Mouse (Mus musculus) spleen, adult 2 months (tissue): Measurements from ENCODE around the gene Raet1e.
A peak's percentile ranks its signal among the peaks of the same experiment; 100 is the strongest.
"Not testable (repeated sequence)": the region's sequence is repeated elsewhere in the genome, so short reads cannot be mapped to it uniquely, and the experiment has no call there.

Experiments
- CTCF ChIP-seq: fragments of 200-500 bp; IDR thresholded peaks from 2 replicates; pipeline ENCODE4 v1.5.1; 2011; ENCODE audit warnings: mild to moderate bottlenecking, inconsistent platforms; ENCODE audit not compliant: insufficient read depth, insufficient read length, insufficient replicate concordance; ENCODE audit errors: extremely low read depth
- POLR2A ChIP-seq: fragments of 200-500 bp; IDR thresholded peaks from 2 replicates; pipeline ENCODE4 v1.6.1; 2011; ENCODE audit warnings: low read depth, low read length, inconsistent platforms

GRCm38 (mm10) chr10:22163705-22164583 lies 5.6 kb downstream of the Raet1e start:
- not testable (repeated sequence) for TF ChIP-seq POLR2A
- peak; percentile 12; the same call in 1 of the 2 replicates for TF ChIP-seq CTCF
